Mouse (Mus musculus) thymus, adult 2 months (tissue): Measurements from ENCODE around the gene Rprd1b.

Experiments used
- CTCF ChIP-seq: fragments of 200-500 bp; IDR thresholded peaks from 2 replicates; pipeline ENCODE4 v1.5.1; 2012; ENCODE audit warnings: mild to moderate bottlenecking, control low read depth, low read length, moderate library complexity, borderline replicate concordance; ENCODE audit not compliant: control insufficient read depth, poor library complexity, insufficient read depth; ENCODE audit errors: extremely low read depth
- POLR2A ChIP-seq: fragments of 200-500 bp; IDR thresholded peaks from 2 replicates; pipeline ENCODE4 v1.6.1; 2012; ENCODE audit warnings: mild to moderate bottlenecking, low read length, control low read depth, moderate library complexity; ENCODE audit not compliant: control insufficient read depth, poor library complexity, insufficient read depth; ENCODE audit errors: extremely low read depth

GRCm38 (mm10) chr2:158163034-158163433 is 134.7 kb downstream of the Rprd1b start:
- TF ChIP-seq CTCF (no peak), POLR2A (no peak)
